Mouse (Mus musculus) myocyte (in vitro differentiated cells): Measurements from ENCODE around the gene Agr3. TPM values are rescaled to one million over a fixed set of nuclear protein-coding genes. Genes with fewer than 3 reads are reported as not detected.

Experiments used
- H3K27me3 ChIP-seq: one replicate; pipeline ENCODE4 v1.6.1; 2011; ENCODE audit not compliant: control insufficient read depth, insufficient read depth, insufficient read length
- H3K36me3 ChIP-seq: one replicate; pipeline ENCODE4 v1.6.1; 2011; ENCODE audit not compliant: control insufficient read depth, insufficient read depth
- H3K4me2 ChIP-seq: one replicate; pipeline ENCODE4 v1.6.1; 2011; ENCODE audit warnings: low read depth, control low read depth
- H3K4me3 ChIP-seq: one replicate; pipeline ENCODE4 v1.5.1; 2011; ENCODE audit warnings: mild to moderate bottlenecking, control low read depth, moderate library complexity
- H3K79me2 ChIP-seq: one replicate; pipeline ENCODE4 v1.6.1; 2011; ENCODE audit not compliant: control insufficient read depth, insufficient read depth
- H3ac ChIP-seq: one replicate; pipeline ENCODE4 v1.6.1; 2011; ENCODE audit not compliant: control insufficient read depth, insufficient read length
- CEBPB ChIP-seq: IDR thresholded peaks from 2 replicates; pipeline ENCODE4 v1.6.1; 2011; ENCODE audit warnings: mild to moderate bottlenecking, moderate library complexity; ENCODE audit not compliant: poor library complexity, insufficient read depth, severe bottlenecking
- E2F4 ChIP-seq: IDR thresholded peaks from one replicate; pipeline ENCODE4 v1.6.1; 2011; ENCODE audit warnings: mild to moderate bottlenecking, control low read depth, moderate library complexity; ENCODE audit not compliant: insufficient read depth
- MAX ChIP-seq: IDR thresholded peaks from one replicate; pipeline ENCODE4 v1.6.1; 2011; ENCODE audit warnings: low read depth, mild to moderate bottlenecking, control low read depth
- MYOD1 ChIP-seq, 3 experiments: IDR thresholded peaks; one replicate each; pipeline ENCODE4 v1.6.1; 2011; ENCODE audit warnings: control low read depth in 2 of 3, low read depth in 2 of 3, mild to moderate bottlenecking in 2 of 3, moderate library complexity in 1 of 3; ENCODE audit not compliant: insufficient read length in 2 of 3, control insufficient read depth in 1 of 3
- MYOG ChIP-seq, 3 experiments: IDR thresholded peaks; one replicate each; pipeline ENCODE4 v1.6.1; 2011; ENCODE audit warnings: control low read depth in 2 of 3, low read depth in 2 of 3, mild to moderate bottlenecking in 2 of 3; ENCODE audit not compliant: insufficient read length in 2 of 3, control insufficient read depth in 1 of 3, insufficient read depth in 1 of 3
- POLR2A ChIP-seq: IDR thresholded peaks from one replicate; pipeline ENCODE4 v1.6.1; 2011; ENCODE audit warnings: low read depth, mild to moderate bottlenecking, control low read depth, moderate library complexity; ENCODE audit not compliant: insufficient read length
- POLR2AphosphoS2 ChIP-seq: IDR thresholded peaks from one replicate; pipeline ENCODE4 v1.6.1; 2011; ENCODE audit warnings: low read depth, control low read depth; ENCODE audit not compliant: insufficient read length
- REST ChIP-seq: IDR thresholded peaks from one replicate; pipeline ENCODE4 v1.6.1; 2011; ENCODE audit warnings: mild to moderate bottlenecking, control low read depth, moderate library complexity; ENCODE audit not compliant: insufficient read depth, insufficient read length
- SRF ChIP-seq: IDR thresholded peaks from one replicate; pipeline ENCODE4 v1.6.1; 2011; ENCODE audit warnings: low read depth; ENCODE audit not compliant: control insufficient read depth, insufficient read length
- TCF12 ChIP-seq: IDR thresholded peaks from one replicate; pipeline ENCODE4 v1.6.1; 2011; ENCODE audit warnings: mild to moderate bottlenecking, control low read depth; ENCODE audit not compliant: poor library complexity, insufficient read depth, severe bottlenecking
- TCF3 ChIP-seq: IDR thresholded peaks from one replicate; pipeline ENCODE4 v1.6.1; 2011; ENCODE audit warnings: low read depth, control low read depth; ENCODE audit not compliant: insufficient read length
- USF1 ChIP-seq: IDR thresholded peaks from one replicate; pipeline ENCODE4 v1.6.1; 2011; ENCODE audit warnings: low read depth, mild to moderate bottlenecking, control low read depth, moderate library complexity
- polyA plus RNA-seq: library from polyadenylated mRNA; unstranded; fragments of >200 nt; fragmentation: generic; extraction: Trizol; gene quantifications from one replicate; pipeline ENCODE4 v1.2.1, GENCODE M21; 2012; ENCODE audit warnings: missing spikeins

The Agr3 gene
- polyA plus RNA-seq, 1 experiment, result not detected

- H3K79me2 ChIP-seq, result no peaks in the 10 kb centered on the region
- no peak overlapping the region for H3K4me2 ChIP-seq
- H3K36me3 ChIP-seq, result no peaks in the 10 kb centered on the region
- no peak overlapping the region for H3ac ChIP-seq
- no peaks in the 10 kb centered on the region for H3K27me3 ChIP-seq
- TF ChIP-seq SRF, result no peak
- TF ChIP-seq TCF12, result no peak
- H3K4me3 ChIP-seq, result no peak overlapping the region
Measured at GRCm38 (mm10) chr12:35993583-35993982, 68.2 kb downstream of the Agr3 start.

- no peak overlapping the region for H3K4me2 ChIP-seq
- no peaks in the 10 kb centered on the region for H3K36me3 ChIP-seq
- no peaks in the 10 kb centered on the region for H3K79me2 ChIP-seq
- no peak overlapping the region for H3ac ChIP-seq
- H3K27me3 ChIP-seq, result no peaks in the 10 kb centered on the region
- H3K4me3 ChIP-seq, result no peak overlapping the region
- TF ChIP-seq SRF, result no peak
- no peak for TF ChIP-seq POLR2AphosphoS2
- no peak for TF ChIP-seq E2F4
- no peak for TF ChIP-seq MYOG (IDR thresholded peaks at IDR 0.05; ENCODE audit: control insufficient read depth in 1 of 3, insufficient read depth in 1 of 3, insufficient read length in 2 of 3, low read depth in 2 of 3)
Measured at GRCm38 (mm10) chr12:35994098-35994497, 68.7 kb downstream of the Agr3 start.

DNA sequence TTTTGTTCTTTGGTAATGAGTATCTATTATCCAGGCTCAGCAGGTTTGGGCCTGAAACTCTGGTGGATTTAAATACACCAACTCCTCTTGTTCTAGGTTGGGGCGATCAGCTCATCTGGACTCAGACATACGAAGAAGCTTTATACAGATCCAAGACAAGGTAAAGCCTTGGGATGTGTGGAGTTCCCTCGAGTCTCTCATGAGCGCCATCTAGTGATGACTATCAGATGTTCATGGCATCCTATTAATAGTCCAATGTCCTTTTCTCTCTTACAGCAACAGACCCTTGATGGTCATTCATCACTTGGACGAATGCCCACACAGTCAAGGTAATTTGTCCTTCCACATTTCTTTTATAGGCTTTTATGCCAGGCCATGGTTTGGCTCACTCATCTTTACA lies 70.4 kb downstream of the Agr3 start:
- no peak overlapping the region for H3K4me3 ChIP-seq
- H3ac ChIP-seq, result no peak overlapping the region
- no peak for TF ChIP-seq TCF3
- TF ChIP-seq REST, result no peak
- no peak for TF ChIP-seq MYOD1 (IDR thresholded peaks at IDR 0.05; ENCODE audit: control insufficient read depth in 1 of 3, insufficient read length in 2 of 3, low read depth in 2 of 3)
- no peak for TF ChIP-seq MYOG (IDR thresholded peaks at IDR 0.05; ENCODE audit: control insufficient read depth in 1 of 3, insufficient read depth in 1 of 3, insufficient read length in 2 of 3, low read depth in 2 of 3)
- no peak for TF ChIP-seq E2F4
- TF ChIP-seq USF1, result no peak
- TF ChIP-seq TCF12, result no peak
- TF ChIP-seq POLR2AphosphoS2, result no peak
- TF ChIP-seq CEBPB, result no peak
- TF ChIP-seq MAX, result no peak
- TF ChIP-seq SRF, result no peak
- TF ChIP-seq POLR2A, result no peak
- H3K79me2 ChIP-seq, result no peaks in the 10 kb centered on the region
- no peaks in the 10 kb centered on the region for H3K36me3 ChIP-seq
- no peaks in the 10 kb centered on the region for H3K27me3 ChIP-seq
- H3K4me2 ChIP-seq, result no peak overlapping the region

Other genes with a start within 250 kb of the Agr3 start
- not detected for gene Agr2, start 67.3 kb downstream of the Agr3 start, polyA plus RNA-seq
- gene Tspan13, start 116.9 kb downstream of the Agr3 start, polyA plus RNA-seq, result 7.6 TPM
- 8.5 TPM for gene Ankmy2, start 231.5 kb downstream of the Agr3 start, polyA plus RNA-seq
- gene Bzw2, start 232.5 kb downstream of the Agr3 start, polyA plus RNA-seq, result 86.8 TPM